40 mouse cellular contexts compared by ENCODE assay signal in genomic region chr13:33028146-33028545, GRCm38 (mm10). TPM values are rescaled to one million over a fixed set of nuclear protein-coding genes. Genes with fewer than 3 reads are reported as not detected.
A peak's percentile ranks its signal among the peaks of the same experiment; 100 is the strongest.
DNase-seq lines count a peak whose midpoint lies in the region; ATAC-seq and TF ChIP-seq lines count a peak whose summit lies in the region.
"Had no signal": no experiment of that assay in that cellular context is flagged by ENCODE, and none has a peak within 500 bp of the region (broad histone marks: within the 10 kb centered on the region; RNA-seq: fewer than 3 reads in every experiment).

No protein-coding gene starts in this region.

- no peaks in the 10 kb centered on the region for H3K36me3 ChIP-seq in heart, embryonic 11.5 days (ENCODE audit: control insufficient read depth, insufficient read depth, low read length)
- no peaks in the 10 kb centered on the region for H3K36me3 ChIP-seq in intestine, postnatal 0 days (ENCODE audit: control insufficient read depth, insufficient read depth)
- H3K36me3 ChIP-seq: embryonic facial prominence, embryonic 12.5 days; forebrain, embryonic 10.5 days; forebrain, embryonic 15.5 days; G1E; heart, embryonic 13.5 days; hindbrain, embryonic 10.5 days; hindbrain, embryonic 15.5 days; liver, embryonic 13.5 days; midbrain, embryonic 10.5 days; neural tube, embryonic 12.5 days had no signal

- DNase-seq in heart, postnatal 4 days: no peak
- DNase-seq in 3T3-L1 (ENCODE audit: low read depth, low spot score) (peak; percentile 60), R1 (ENCODE audit: low read depth, low spot score) (peak; percentile 38)
- DNase-seq in urinary bladder, adult 2 months (ENCODE audit: low spot score): no peak
- DNase-seq in left cerebral cortex, postnatal 4 days: no peak
- DNase-seq: cerebellum, adult 9-10 months; cerebellum, postnatal 36 days; embryo, embryonic 11 days; gastrocnemius, postnatal 25 days; heart, postnatal 10 days; kidney, adult 8-10 months; kidney, postnatal 25 days; liver, embryonic 13.5 days; lung, adult 2 months; lung, postnatal 14 days; right cerebral cortex, adult 18-20 months; thymus, adult 2 months; thymus, postnatal 36 days had no signal

- no peak overlapping the region for H3K9ac ChIP-seq in heart, embryonic 11.5 days (ENCODE audit: low read depth, low read length)
- H3K9ac ChIP-seq in intestine, postnatal 0 days (ENCODE audit: low read depth, low read length): no peak overlapping the region
- H3K9ac ChIP-seq: embryonic facial prominence, embryonic 12.5 days; forebrain, embryonic 15.5 days; heart, embryonic 13.5 days; hindbrain, embryonic 15.5 days; liver, embryonic 13.5 days; neural tube, embryonic 12.5 days had no signal

- intact Hi-C loops in left cerebral cortex, postnatal 4 days (cut with DNase I): no loop called here

- H3K4me2 ChIP-seq in heart, embryonic 11.5 days: no peak overlapping the region
- H3K4me2 ChIP-seq in intestine, postnatal 0 days (replicated peaks; ENCODE audit: low read depth): no peak overlapping the region
- H3K4me2 ChIP-seq: embryonic facial prominence, embryonic 12.5 days; forebrain, embryonic 15.5 days; heart, embryonic 13.5 days; hindbrain, embryonic 15.5 days; liver, embryonic 13.5 days; neural tube, embryonic 12.5 days had no signal

- ATAC-seq in heart, embryonic 11.5 days (replicated peaks; ENCODE audit: insufficient number of reproducible peaks, low FRiP score, low TSS enrichment): peak; percentile 10; the same call in 1 of the 2 replicates
- ATAC-seq in intestine, postnatal 0 days: 0 out of 2 replicates have a peak, but pooled peaks have one; percentile 41
- ATAC-seq: activated CD4-positive, CD25-positive, alpha-beta regulatory T cell, adult 4 months; CD4-positive, CD25-positive, alpha-beta regulatory T cell, adult 4 months; forebrain, embryonic 15.5 days; inflammation-experienced regulatory T-cells, adult 6 months; midbrain, embryonic 16.5 days had no signal

- H3K27ac ChIP-seq in heart, embryonic 11.5 days (ENCODE audit: low read depth, low read length): no peak overlapping the region
- H3K27ac ChIP-seq in intestine, postnatal 0 days (ENCODE audit: low read depth, low read length): no peak overlapping the region
- H3K27ac ChIP-seq: embryonic facial prominence, embryonic 12.5 days; forebrain, embryonic 10.5 days; forebrain, embryonic 15.5 days; heart, embryonic 13.5 days; hindbrain, embryonic 10.5 days; hindbrain, embryonic 15.5 days; layer of hippocampus, adult 2 months; liver, embryonic 13.5 days; midbrain, embryonic 10.5 days; neural tube, embryonic 12.5 days had no signal

- H3K9me3 ChIP-seq in heart, embryonic 11.5 days (replicated peaks; ENCODE audit: control insufficient read depth, low read length): no peaks in the 10 kb centered on the region
- no peaks in the 10 kb centered on the region for H3K9me3 ChIP-seq in intestine, postnatal 0 days (ENCODE audit: control insufficient read depth)
- H3K9me3 ChIP-seq: embryonic facial prominence, embryonic 12.5 days; forebrain, embryonic 10.5 days; forebrain, embryonic 15.5 days; G1E; heart, embryonic 13.5 days; hindbrain, embryonic 10.5 days; hindbrain, embryonic 15.5 days; liver, embryonic 13.5 days; midbrain, embryonic 10.5 days; neural tube, embryonic 12.5 days had no signal

- no peak for TF ChIP-seq CTCF in intestine, postnatal 0 days (IDR thresholded peaks at IDR 0.05; ENCODE audit: low read depth)

- WGBS in heart, embryonic 11.5 days (ENCODE audit: insufficient replicate concordance): 25% methylated on average over 2 of the region's 2 CpGs
- WGBS in intestine, postnatal 0 days: 21% methylated on average over 2 of the region's 2 CpGs

- no peak overlapping the region for H3K4me3 ChIP-seq in heart, embryonic 11.5 days (ENCODE audit: low read depth, low read length)
- H3K4me3 ChIP-seq in intestine, postnatal 0 days (ENCODE audit: low read depth, low read length): no peak overlapping the region
- H3K4me3 ChIP-seq: embryonic facial prominence, embryonic 12.5 days; forebrain, embryonic 10.5 days; forebrain, embryonic 15.5 days; heart, embryonic 13.5 days; hindbrain, embryonic 10.5 days; hindbrain, embryonic 15.5 days; layer of hippocampus, adult 2 months; liver, embryonic 13.5 days; midbrain, embryonic 10.5 days; neural tube, embryonic 12.5 days had no signal

- no peaks in the 10 kb centered on the region for H3K27me3 ChIP-seq in heart, embryonic 11.5 days (ENCODE audit: control insufficient read depth, insufficient read depth, low read length)
- no peaks in the 10 kb centered on the region for H3K27me3 ChIP-seq in intestine, postnatal 0 days (replicated peaks; ENCODE audit: control insufficient read depth, insufficient read depth, low read length)
- H3K27me3 ChIP-seq: embryonic facial prominence, embryonic 12.5 days; forebrain, embryonic 15.5 days; heart, embryonic 13.5 days; hindbrain, embryonic 15.5 days; liver, embryonic 13.5 days; neural tube, embryonic 12.5 days; Patski had no signal

- H3K4me1 ChIP-seq in heart, embryonic 11.5 days (ENCODE audit: control insufficient read depth, insufficient read depth, low read length): peaks cover 3% of the 10 kb centered on the region; the same call in 1 of the 2 replicates
- H3K4me1 ChIP-seq in intestine, postnatal 0 days (replicated peaks; ENCODE audit: control insufficient read depth, insufficient read depth, low read length): no peaks in the 10 kb centered on the region
- H3K4me1 ChIP-seq: embryonic facial prominence, embryonic 12.5 days; forebrain, embryonic 10.5 days; forebrain, embryonic 15.5 days; hindbrain, embryonic 10.5 days; hindbrain, embryonic 15.5 days; liver, embryonic 13.5 days; midbrain, embryonic 10.5 days; neural tube, embryonic 12.5 days had no signal

RNA-seq across cellular contexts. Expression of gene Serpinb9b, which starts 0.9 kb away (rescaled TPM):
- 0.72 and 0.96 TPM in 2 replicates for polyA plus RNA-seq in heart, embryonic 11.5 days (2014; fragmentation: Nextera tagmentation; extraction: Ambion mirVana)
- total RNA-seq in heart, postnatal 4 days (2021): under 1 TPM; 0.26 to 0.99 TPM
- polyA plus RNA-seq in intestine, postnatal 0 days (2015; fragmentation: Nextera tagmentation; extraction: Ambion mirVana): 1.5 and 1.9 TPM in 2 replicates
- polyA plus RNA-seq in urinary bladder, adult 2 months (2012; rRNA removed): 0.50 and 0.78 TPM in 2 replicates
- total RNA-seq in left cerebral cortex, postnatal 4 days (2021): under 1 TPM in 1 of 2 experiments, not detected in 1; 0.16 TPM
- total RNA-seq: gastrocnemius, adult 18-20 months; gastrocnemius, postnatal 25 days; layer of hippocampus, adult 2 months; layer of hippocampus, postnatal 25 days; left cerebral cortex, adult 8-10 months; left cerebral cortex, postnatal 36 days; megakaryocyte progenitor cell, adult 5-6 weeks had no signal
- polyA plus RNA-seq: forebrain, embryonic 10.5 days; G1E; liver, embryonic 13.5 days; midbrain, embryonic 10.5 days had no signal

RNA-seq across cellular contexts. Expression of gene Serpinb9, which starts 25.1 kb away (rescaled TPM):
- polyA plus RNA-seq in heart, embryonic 11.5 days (2014; fragmentation: Nextera tagmentation; extraction: Ambion mirVana): 5.8 and 7.9 TPM in 2 replicates
- total RNA-seq in heart, postnatal 4 days (2021): 1 to 10 TPM; 6.8 TPM
- polyA plus RNA-seq in intestine, postnatal 0 days (2015; fragmentation: Nextera tagmentation; extraction: Ambion mirVana): 9.5 and 10.0 TPM in 2 replicates
- polyA plus RNA-seq in urinary bladder, adult 2 months (2012; rRNA removed): 19.2 and 19.5 TPM in 2 replicates
- total RNA-seq in left cerebral cortex, postnatal 4 days (2021): 1 to 10 TPM; 1.8 to 1.9 TPM

RNA-seq across cellular contexts. Expression of gene Serpinb1b, which starts 50.2 kb away (rescaled TPM):
- not detected in 2 replicates for polyA plus RNA-seq in heart, embryonic 11.5 days (2014; fragmentation: Nextera tagmentation; extraction: Ambion mirVana)
- total RNA-seq in heart, postnatal 4 days (2021): not detected
- 0.17 and 0.20 TPM in 2 replicates for polyA plus RNA-seq in intestine, postnatal 0 days (2015; fragmentation: Nextera tagmentation; extraction: Ambion mirVana)
- 0.12 and 0.19 TPM in 2 replicates for polyA plus RNA-seq in urinary bladder, adult 2 months (2012; rRNA removed)
- total RNA-seq in left cerebral cortex, postnatal 4 days (2021): under 1 TPM; 0.34 to 0.52 TPM
- total RNA-seq: G1E; gastrocnemius, adult 18-20 months; gastrocnemius, postnatal 25 days; heart, postnatal 10 days; megakaryocyte progenitor cell, adult 5-6 weeks had no signal
- polyA plus RNA-seq: activated CD4-positive, CD25-positive, alpha-beta regulatory T cell, adult 4 months; CD4-positive, CD25-positive, alpha-beta regulatory T cell, adult 4 months; forebrain, embryonic 10.5 days; G1E; heart, embryonic 13.5 days; liver, embryonic 13.5 days; neural tube, embryonic 12.5 days had no signal

Comparison
In these comparisons a context has a peak if more than half of its experiments do, and no peak if none do; other contexts are left out.
1. DNase-seq: peak in 3T3-L1 (single experiment) and R1 (single experiment); none in heart, postnatal 4 days (single experiment), urinary bladder, adult 2 months (single experiment) and left cerebral cortex, postnatal 4 days (single experiment).